Mouse (Mus musculus) ovary, postnatal 36 days (tissue): ENCODE results near the gene Lingo1.

Experiments used
- DNase-seq: peaks from one replicate; pipeline ENCODE4 v3.0.0; 2022; ENCODE audit warnings: low spot score, mixed read lengths

Gene Lingo1

GRCm38 (mm10) chr9:56678929-56679681, 117.2 kb downstream of the Lingo1 start:
- no peak for DNase-seq

DNA sequence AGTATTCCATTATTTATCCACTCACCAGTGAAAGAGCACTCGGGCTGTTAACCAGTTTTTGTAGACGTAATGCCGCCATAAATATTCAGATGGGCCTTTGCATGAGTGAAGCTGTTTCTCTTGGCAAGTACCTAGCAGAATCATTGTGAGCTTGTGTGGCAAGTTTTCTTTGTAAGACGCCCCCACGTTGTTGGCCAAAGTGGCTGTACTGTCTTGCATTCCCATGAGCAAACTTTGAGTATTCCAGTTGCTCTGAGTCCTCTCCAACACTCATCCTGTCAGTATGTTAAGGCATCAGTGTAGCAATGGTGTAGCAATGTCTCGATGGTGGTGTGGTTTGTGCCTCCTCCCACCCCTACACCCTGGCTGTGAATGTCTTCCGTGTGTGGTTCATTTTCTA, 120.6 kb downstream of the Lingo1 start:
- no peak for DNase-seq

DNA sequence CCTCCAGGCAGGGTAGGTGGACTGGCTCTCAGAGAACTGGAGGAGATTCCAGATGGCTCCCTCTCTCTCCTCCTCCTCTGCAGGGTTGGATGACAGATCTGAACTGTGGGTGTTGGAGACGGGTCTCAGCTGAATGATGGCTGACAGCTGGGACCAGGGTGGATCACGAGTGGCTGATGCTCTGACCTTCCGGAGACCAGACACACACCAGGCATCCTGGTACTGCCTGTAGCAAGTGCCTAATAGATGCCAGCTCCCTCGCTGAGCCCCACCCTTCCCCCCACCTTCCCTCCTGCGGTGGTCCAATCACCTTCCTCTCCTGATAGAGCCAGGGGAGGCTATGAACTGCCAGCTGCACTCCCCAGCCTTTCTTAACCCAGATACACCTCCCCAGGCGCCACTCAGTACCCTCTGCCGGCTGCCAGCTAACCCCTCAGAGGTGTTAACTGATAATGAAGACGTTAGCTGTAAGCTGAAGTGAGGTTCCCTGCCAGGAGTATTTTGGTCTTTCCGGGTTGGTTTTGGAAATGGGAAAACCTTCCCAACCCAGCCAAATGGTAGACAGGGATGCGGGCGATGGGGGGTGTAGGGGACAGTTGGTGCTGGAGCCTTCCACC, 126.6 kb downstream of the Lingo1 start:
- DNase-seq = no peak

DNA sequence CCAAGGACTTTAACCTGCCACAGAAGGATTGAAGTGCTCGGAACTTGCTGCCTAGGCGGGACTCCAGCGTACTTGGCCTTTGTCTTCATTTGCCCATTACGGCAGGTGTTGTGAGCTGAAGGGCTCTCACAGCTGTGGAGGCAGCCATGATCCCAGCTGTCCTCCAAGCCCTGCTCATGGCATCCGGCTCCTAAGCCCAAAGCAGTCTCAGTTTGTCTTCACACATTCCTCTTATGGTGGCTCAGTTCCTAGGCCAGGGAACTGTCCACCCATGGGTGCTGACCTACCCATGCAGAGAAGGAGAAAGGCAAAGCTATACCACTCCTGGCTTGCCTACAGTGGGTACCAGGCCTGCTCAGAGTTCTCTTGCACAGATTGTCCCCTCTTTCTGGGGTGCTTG, 132.1 kb downstream of the Lingo1 start:
- DNase-seq = no peak

- no peak for DNase-seq
Observed at GRCm38 (mm10) chr9:56662946-56663345, 133.3 kb downstream of the Lingo1 start.

- no peak for DNase-seq
Observed at GRCm38 (mm10) chr9:56662405-56662804, 133.9 kb downstream of the Lingo1 start.

DNA sequence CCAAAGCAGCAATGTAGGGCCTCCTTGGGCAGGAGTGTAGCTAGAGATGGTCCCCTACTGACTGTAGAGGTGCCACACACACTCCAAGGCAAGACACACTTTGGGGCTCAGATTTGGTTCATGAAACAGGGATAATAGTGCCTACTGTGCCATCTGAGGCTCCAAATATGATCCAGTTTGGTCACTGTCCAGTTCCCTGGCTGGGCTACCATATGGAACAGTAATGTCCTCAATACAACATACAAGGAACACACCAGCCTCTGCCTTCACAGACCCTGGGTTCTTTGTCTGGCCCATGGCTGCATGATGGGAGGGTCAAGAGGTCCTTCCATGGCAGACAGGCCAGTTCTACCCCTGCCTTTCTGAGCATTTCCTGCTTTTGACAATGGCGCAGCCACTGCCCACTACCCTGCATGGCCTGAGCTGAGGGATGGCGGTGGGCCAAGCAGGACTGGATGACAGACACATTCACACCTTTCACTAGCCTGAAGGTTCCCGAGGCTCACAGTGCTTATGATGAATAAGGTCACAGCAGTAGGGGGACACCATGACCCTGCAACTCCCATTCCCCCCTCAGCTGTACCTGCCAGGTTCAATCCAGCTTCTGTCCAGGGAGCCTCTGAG, 134.9 kb downstream of the Lingo1 start:
- DNase-seq = no peak

DNA sequence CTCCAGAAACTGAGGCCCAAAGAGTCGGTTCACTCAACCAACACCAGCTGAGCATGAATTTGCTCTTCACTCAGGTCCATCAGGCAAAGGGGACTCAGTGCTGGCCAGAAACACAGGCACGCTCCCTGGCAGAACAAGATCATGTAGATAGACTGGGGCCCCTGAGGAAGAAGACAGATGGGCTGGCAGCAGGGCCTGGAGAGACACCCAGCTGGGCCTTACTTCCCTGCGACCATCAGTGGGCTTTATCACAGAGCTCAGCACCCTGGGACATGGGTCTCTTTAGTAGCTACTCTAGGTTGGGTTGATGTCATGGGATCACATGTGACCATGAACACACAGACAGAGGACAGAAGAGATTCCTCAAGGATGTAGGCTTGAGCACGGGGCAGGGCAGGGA, 137.7 kb downstream of the Lingo1 start:
- DNase-seq = no peak

- DNase-seq = no peak
Observed at GRCm38 (mm10) chr9:56657996-56658398, 138.3 kb downstream of the Lingo1 start.

DNA sequence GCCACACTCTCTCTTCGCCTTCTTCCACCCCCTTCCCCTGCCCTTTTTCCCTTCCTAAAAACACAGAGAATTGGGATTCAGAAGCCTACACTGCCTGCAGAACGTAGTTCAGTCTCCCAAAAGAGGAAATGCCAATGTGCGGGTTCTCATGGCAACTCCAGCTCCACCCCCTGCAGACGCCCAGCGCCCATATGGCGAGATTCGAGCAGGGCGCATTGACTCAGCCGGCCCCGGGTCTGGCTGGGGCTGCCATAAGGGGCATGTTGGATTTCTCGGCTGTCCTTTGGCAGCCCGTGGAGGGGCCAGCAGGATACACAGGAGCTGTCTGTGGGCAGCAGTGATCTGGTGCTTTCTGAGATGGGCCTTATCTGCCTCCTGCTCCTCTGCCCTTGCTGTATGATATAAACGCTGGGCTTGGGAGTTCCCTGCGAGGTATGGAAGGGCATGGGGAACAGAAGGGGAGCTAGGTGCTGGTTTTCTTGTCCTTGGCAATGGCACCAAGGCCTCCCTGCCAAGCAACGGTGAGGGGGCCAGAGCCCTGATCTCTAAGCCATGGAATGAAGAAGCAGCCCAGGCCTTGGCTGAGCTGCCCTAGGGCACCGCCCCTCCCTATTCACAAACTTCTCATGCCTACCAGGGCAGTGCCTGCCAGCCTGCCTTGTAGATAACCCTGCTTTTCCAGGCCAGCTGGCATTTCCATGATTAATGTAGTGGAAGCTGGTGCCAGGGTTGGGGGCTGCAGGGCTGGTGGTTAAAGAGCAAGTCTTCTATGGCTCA, 139.3 kb downstream of the Lingo1 start:
- DNase-seq = no peak

GRCm38 (mm10) chr9:56655167-56655566, 141.1 kb downstream of the Lingo1 start:
- no peak for DNase-seq

DNA sequence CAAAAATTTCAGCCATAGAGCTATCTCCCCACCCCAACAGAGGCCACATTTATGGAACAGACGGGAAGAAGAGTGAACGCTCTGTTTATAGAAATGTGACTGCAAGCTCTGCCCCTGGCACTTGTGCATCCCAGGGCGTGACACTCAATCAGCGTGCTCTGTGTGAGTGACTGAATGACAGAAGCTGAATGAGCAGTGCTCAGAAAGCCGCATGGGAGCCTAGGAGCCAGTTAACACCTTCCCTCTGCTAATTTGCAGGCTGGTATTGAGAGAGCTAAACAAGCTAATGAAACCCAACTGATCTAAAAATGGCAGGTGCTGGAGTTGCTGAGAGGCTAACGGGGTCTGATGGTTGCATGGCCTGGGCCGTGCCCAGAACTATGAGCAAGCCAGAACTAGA, 143.7 kb downstream of the Lingo1 start:
- DNase-seq = no peak

DNA sequence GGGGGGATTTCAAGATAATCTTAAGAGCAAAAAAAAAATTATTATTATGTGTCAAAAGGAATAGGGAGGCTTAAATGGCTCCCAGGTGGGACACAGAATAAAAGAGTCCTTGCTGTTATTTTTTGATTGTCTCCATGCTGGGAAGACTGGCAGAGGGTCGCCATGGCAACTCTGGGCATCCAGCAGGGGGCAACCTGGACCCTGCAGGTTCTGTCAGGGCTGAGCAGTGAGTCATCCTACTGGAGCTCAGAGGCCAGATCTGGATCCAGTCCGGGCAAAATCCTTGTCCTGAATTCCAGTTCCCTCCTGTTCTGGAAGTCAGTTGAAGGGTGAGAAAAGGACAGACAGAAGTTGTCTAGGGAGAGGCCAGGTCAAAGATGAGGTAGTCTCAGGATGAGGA, 144.7 kb downstream of the Lingo1 start:
- no peak for DNase-seq

- no peak for DNase-seq
Observed at GRCm38 (mm10) chr9:56646227-56647025, 149.8 kb downstream of the Lingo1 start.

GRCm38 (mm10) chr9:56643474-56643873, 152.8 kb downstream of the Lingo1 start:
- no peak for DNase-seq

DNA sequence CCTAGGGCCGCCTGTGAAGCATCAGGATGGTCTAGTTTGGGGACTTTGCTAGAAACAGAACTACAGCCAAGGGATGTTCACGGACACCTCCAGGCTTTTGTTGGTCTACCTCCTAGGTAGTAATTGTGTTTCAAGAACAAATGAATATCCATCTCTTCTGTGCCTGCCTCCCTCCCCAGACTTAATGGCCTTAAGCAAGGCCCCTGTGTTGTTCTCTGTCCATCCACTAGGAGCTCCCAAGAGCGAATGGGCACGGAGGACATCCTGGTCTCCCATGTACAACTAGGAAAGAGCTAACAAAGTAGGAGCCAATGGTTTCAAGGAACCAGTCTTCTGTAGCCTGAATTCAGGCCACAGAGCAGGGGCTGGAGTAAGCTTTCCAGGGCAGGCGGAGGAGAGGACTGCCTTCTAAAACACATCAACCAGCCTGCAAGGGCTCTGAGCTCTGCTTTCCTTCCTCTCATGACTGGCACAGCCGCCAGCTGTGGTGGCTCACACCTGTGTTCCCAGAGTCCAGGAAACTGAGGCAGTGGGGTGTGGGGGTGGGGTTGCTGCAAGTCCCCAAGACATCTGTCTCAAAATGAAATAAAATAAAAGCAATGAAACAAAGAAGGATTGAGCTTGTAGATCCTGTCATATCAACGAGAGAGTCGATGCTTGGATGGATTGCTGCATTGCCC, 157.9 kb downstream of the Lingo1 start:
- no peak for DNase-seq

DNA sequence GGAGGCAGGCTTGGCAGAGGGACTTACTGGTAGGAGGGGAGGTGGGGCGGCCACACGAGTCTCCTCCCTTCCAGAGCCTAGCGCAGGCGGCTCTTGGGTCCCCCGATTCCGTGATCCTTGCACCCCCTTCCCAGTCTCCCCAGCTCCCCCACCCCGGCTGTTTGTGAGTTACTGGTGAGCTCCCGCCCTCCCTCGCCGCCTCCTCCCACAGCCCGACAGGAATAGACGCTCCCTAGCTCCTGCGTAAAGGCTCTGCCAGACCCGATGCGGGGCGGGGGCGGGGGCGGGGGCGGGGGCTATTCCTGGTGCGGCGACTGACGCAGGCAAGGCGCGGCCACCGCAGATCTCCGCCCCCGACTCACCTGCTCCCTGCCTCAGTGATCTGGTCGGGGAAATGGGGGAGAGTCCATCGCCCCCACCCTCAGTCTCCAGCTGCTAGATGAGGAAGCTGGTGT, 158.8 kb downstream of the Lingo1 start:
- DNase-seq = no peak

DNA sequence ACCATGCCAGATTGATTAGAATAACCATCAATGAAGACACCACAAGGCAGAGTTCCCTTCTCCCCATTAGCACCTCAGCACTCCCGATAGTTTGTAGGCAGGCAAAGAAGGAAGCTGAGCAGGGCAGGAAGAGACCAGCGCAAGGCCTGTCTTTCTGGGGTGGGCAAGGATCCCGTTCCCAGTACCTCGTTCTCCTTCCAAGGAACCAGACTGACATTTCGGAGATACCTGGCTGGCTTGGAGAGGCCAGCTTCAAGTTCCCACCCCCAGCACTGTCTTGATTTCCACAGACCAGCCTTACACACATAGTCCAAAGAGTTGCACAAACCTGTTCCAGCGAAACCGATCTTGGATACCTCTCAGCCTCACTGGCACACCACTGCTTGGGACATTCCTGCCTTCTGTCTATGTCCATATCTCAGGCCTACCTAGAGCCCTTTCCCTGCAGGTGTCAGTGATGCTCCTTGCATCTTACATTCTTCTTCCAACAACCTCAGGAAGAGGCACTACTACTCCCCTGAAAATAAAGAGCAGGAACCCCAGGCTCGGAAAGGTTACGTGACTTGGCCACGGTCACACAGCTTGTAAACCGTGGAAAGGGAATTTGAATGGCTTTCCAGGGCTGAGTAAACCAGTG, 159.4 kb downstream of the Lingo1 start:
- no peak for DNase-seq

- peak; percentile 83 for DNase-seq
Observed at GRCm38 (mm10) chr9:56636214-56636613, 160.1 kb downstream of the Lingo1 start.

DNA sequence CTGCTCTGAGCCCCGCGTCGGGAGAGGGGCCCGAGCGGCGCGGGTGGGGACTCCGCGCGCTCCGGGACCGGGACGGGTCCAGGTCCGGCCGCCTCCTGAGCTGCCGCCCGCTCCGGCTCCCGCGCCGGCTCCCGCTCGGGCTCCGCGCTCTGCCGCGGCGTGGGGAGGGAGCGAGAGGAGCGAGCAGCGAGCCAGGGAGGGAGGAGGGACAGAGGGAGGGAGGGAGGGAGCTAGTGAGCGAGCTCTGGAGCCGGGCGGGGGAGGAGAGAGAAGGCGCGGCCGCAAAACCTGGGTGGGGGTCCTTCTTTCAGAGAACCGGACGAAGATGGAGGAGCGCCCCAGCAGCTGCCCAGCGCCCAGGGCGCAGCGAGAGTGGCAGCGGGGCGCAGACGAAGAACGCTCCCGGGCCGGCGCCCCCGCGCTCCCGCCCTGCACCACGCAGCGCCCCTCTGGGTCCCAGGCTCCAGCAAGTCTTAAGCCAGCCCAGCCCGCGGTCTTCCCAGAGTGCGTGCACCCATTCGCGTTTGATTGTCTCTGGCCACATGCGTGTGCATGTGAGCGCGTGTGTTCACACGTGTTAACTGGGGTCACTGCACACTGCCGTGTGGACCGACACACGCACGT, 160.7 kb downstream of the Lingo1 start:
- DNase-seq = no peak
